Mouse (Mus musculus) MEL (cell line): ENCODE results near the gene Nup210l. TPM values are rescaled to one million over a fixed set of nuclear protein-coding genes. Genes with fewer than 3 reads are reported as not detected.
A peak's percentile ranks its signal among the peaks of the same experiment; 100 is the strongest.

Experiments used
- DNase-seq: peaks from one replicate; pipeline ENCODE4 v3.0.0; 2011; ENCODE audit warnings: low read depth, low spot score
- H3K27ac ChIP-seq: 2 replicates; pipeline ENCODE4 v1.5.1; 2012; ENCODE audit warnings: low read depth, mild to moderate bottlenecking, control low read depth, low read length, moderate library complexity; ENCODE audit not compliant: control insufficient read depth
- H3K27me3 ChIP-seq, 2 experiments: fragments of 150-350 bp in 1 of 2; sonication (generic) in 1 of 2; 2 replicates each; pipeline ENCODE4 v1.6.1; 2012; ENCODE audit warnings: low read length in 2 of 2, mild to moderate bottlenecking in 2 of 2, improper control_type of control experiment in 1 of 2, moderate library complexity in 1 of 2; ENCODE audit not compliant: insufficient read depth in 2 of 2, control insufficient read depth in 1 of 2
- H3K36me3 ChIP-seq, 2 experiments: 2 replicates each; pipeline ENCODE4 v1.6.1; 2012 to 2014; ENCODE audit warnings: low read length in 2 of 2, improper control_type of control experiment in 1 of 2, inconsistent platforms in 1 of 2, mild to moderate bottlenecking in 1 of 2; ENCODE audit not compliant: insufficient read depth in 2 of 2, control insufficient read depth in 1 of 2
- H3K4me1 ChIP-seq, 2 experiments: fragments of 150-350 bp in 1 of 2; sonication (generic) in 1 of 2; 2 replicates each; pipeline ENCODE4 v1.6.1; 2012; ENCODE audit warnings: low read length in 2 of 2, improper control_type of control experiment in 1 of 2, mild to moderate bottlenecking in 1 of 2; ENCODE audit not compliant: insufficient read depth in 2 of 2, control insufficient read depth in 1 of 2
- H3K4me3 ChIP-seq, 2 experiments: fragments of 150-350 bp in 1 of 2; sonication (generic) in 1 of 2; 2 replicates each; pipeline ENCODE4 v1.5.1; 2012; ENCODE audit warnings: low read depth in 2 of 2, low read length in 2 of 2, mild to moderate bottlenecking in 2 of 2, moderate library complexity in 2 of 2, control low read depth in 1 of 2, improper control_type of control experiment in 1 of 2; ENCODE audit not compliant: control insufficient read depth in 1 of 2, insufficient read depth in 1 of 2
- H3K79me2 ChIP-seq: 2 replicates; pipeline ENCODE4 v1.6.1; 2012; ENCODE audit warnings: mild to moderate bottlenecking, low read length, moderate library complexity; ENCODE audit not compliant: control insufficient read depth, poor library complexity, insufficient read depth
- H3K9ac ChIP-seq: 2 replicates; pipeline ENCODE4 v1.6.1; 2012; ENCODE audit warnings: low read depth, mild to moderate bottlenecking, control low read depth, low read length, moderate library complexity; ENCODE audit not compliant: control insufficient read depth, poor library complexity, severe bottlenecking
- H3K9me3 ChIP-seq: fragments of 150-350 bp; sonication (generic); replicated peaks from 2 replicates; pipeline ENCODE4 v1.6.1; 2012; ENCODE audit warnings: mild to moderate bottlenecking, low read length, improper control_type of control experiment, moderate library complexity; ENCODE audit not compliant: insufficient read depth
- CHD1 ChIP-seq: IDR thresholded peaks from 2 replicates; pipeline ENCODE4 v1.6.1; 2012; ENCODE audit warnings: low read depth, mild to moderate bottlenecking, inconsistent platforms, low read length, improper control_type of control experiment
- E2F4 ChIP-seq: IDR thresholded peaks from 2 replicates; pipeline ENCODE4 v1.6.1; 2011; ENCODE audit warnings: low read depth, low read length, improper control_type of control experiment, borderline replicate concordance
- GATA1 ChIP-seq: IDR thresholded peaks from 2 replicates; pipeline ENCODE4 v1.6.1; 2011; ENCODE audit warnings: low read depth, low read length, improper control_type of control experiment
- JUND ChIP-seq: IDR thresholded peaks from 2 replicates; pipeline ENCODE4 v1.6.1; 2011; ENCODE audit warnings: low read depth, mild to moderate bottlenecking, improper control_type of control experiment, low read length
- MAFK ChIP-seq: IDR thresholded peaks from 2 replicates; pipeline ENCODE4 v1.6.1; 2011; ENCODE audit warnings: low read depth, mild to moderate bottlenecking, low read length, improper control_type of control experiment, borderline replicate concordance
- MAX ChIP-seq: IDR thresholded peaks from 2 replicates; pipeline ENCODE4 v1.6.1; 2011; ENCODE audit warnings: low read length, improper control_type of control experiment
- MEF2A ChIP-seq: IDR thresholded peaks from 2 replicates; pipeline ENCODE4 v1.6.1; 2014; ENCODE audit warnings: low read depth, mild to moderate bottlenecking, inconsistent platforms, low read length, improper control_type of control experiment; ENCODE audit not compliant: poor library complexity, insufficient replicate concordance, severe bottlenecking; ENCODE audit errors: extremely low read depth
- MYC ChIP-seq: IDR thresholded peaks from 2 replicates; pipeline ENCODE4 v1.6.1; 2011; ENCODE audit warnings: low read depth, mild to moderate bottlenecking, low read length, improper control_type of control experiment, moderate library complexity
- NRF1 ChIP-seq: IDR thresholded peaks from 2 replicates; pipeline ENCODE4 v1.6.1; 2014; ENCODE audit warnings: low read depth, mild to moderate bottlenecking, inconsistent platforms, low read length, improper control_type of control experiment, moderate library complexity; ENCODE audit not compliant: poor library complexity, insufficient read depth, severe bottlenecking
- POLR2AphosphoS5 ChIP-seq: IDR thresholded peaks from 2 replicates; pipeline ENCODE4 v1.6.1; 2012; ENCODE audit warnings: low read depth, borderline replicate concordance, mild to moderate bottlenecking, inconsistent platforms, low read length, moderate library complexity, mixed read lengths
- RCOR1 ChIP-seq: IDR thresholded peaks from 2 replicates; pipeline ENCODE4 v1.6.1; 2012; ENCODE audit warnings: low read depth, mild to moderate bottlenecking, inconsistent platforms, low read length, improper control_type of control experiment
- SMC3 ChIP-seq: IDR thresholded peaks from 2 replicates; pipeline ENCODE4 v1.6.1; 2011; ENCODE audit warnings: low read depth, low read length, improper control_type of control experiment
- TAL1 ChIP-seq: IDR thresholded peaks from 2 replicates; pipeline ENCODE4 v1.6.1; 2012; ENCODE audit warnings: mild to moderate bottlenecking, inconsistent platforms, low read length, moderate library complexity, mixed read lengths
- TBP ChIP-seq: IDR thresholded peaks from 2 replicates; pipeline ENCODE4 v1.8.0; 2011; ENCODE audit warnings: low read depth, low read length, improper control_type of control experiment
- UBTF ChIP-seq: IDR thresholded peaks from 2 replicates; pipeline ENCODE4 v1.6.1; 2012; ENCODE audit warnings: low read depth, mild to moderate bottlenecking, inconsistent platforms, low read length, improper control_type of control experiment, moderate library complexity, borderline replicate concordance; ENCODE audit not compliant: insufficient read depth
- USF1 ChIP-seq: IDR thresholded peaks from 2 replicates; pipeline ENCODE4 v1.6.1; 2014; ENCODE audit warnings: low read depth, mild to moderate bottlenecking, inconsistent platforms, low read length, improper control_type of control experiment, moderate library complexity
- ZC3H11A ChIP-seq: IDR thresholded peaks from 2 replicates; pipeline ENCODE4 v1.6.1; 2012; ENCODE audit warnings: low read depth, mild to moderate bottlenecking, inconsistent platforms, low read length, improper control_type of control experiment
- polyA plus RNA-seq, 2 experiments: library from polyadenylated mRNA; stranded (reverse) in 1 of 2; unstranded in 1 of 2; fragments of >175 nt in 1 of 2; fragments of >200 nt in 1 of 2; gene quantifications; 2 replicates each; pipeline versions ENCODE4 v1.2.1 to v1.2.4; 2012; ENCODE audit warnings: low replicate concordance in 2 of 2, low read depth in 1 of 2; ENCODE audit not compliant: insufficient read length in 2 of 2, insufficient read depth in 1 of 2, missing spikeins in 1 of 2
- total RNA-seq: library from RNA; depleted of rRNA; stranded (reverse); fragments of 300-350 nt; gene quantifications from 2 replicates; pipeline ENCODE4 v1.2.3, GENCODE M21; 2012

The Nup210l gene
- total and polyA plus RNA-seq, 3 experiments: 0.54 to 0.65 TPM; not detected in 1

DNA sequence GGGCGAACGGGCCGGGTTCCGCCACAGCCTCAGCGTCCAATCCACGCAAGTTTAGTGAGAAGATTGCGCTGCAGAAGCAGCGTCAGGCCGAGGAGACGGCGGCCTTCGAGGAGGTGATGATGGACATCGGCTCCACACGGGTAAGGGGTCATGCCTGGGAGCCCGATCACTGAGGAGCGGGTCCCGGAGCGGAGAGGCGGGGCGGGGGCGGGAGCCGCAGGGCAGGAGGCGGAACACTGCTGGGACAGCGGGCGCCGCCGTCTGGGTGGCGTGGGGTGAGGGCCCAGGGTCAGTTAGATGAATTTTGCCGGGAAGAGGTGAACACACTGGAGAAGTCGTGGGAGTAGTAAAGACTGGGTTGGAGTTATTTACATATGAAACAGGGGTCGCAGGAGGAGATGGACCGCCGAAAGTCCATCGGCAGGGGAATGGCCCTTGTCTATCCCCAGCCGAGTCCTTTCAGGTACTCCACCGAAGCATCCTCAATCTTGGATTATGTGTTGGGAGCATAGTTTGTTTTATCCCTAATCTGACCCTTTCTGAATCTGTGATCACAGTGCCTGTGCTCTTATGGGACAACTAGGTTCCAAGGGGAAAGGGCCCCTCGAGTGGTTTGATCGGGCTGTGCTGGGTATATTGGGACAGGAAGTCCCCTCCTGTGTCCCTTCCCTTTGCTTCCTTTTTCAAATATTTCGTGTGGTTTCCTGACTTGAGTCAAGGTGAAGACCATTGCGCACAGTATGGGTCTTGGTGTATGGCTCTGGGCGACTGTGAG is 150.7 kb downstream of the Nup210l start (continued):
- TF ChIP-seq UBTF: no peak
- no peak for TF ChIP-seq TAL1
- no peak for TF ChIP-seq POLR2AphosphoS5
- no peak for TF ChIP-seq MEF2A
- TF ChIP-seq CHD1: peak; percentile 84; the same call in 1 of the 2 replicates
- TF ChIP-seq ZC3H11A: no peak
- TF ChIP-seq NRF1: no peak
- TF ChIP-seq MAFK: no peak
- TF ChIP-seq GATA1: no peak
- no peak for TF ChIP-seq JUND
- no peak for TF ChIP-seq SMC3
- 0 out of 2 replicates have a peak, but pooled peaks have one; percentile 38 for TF ChIP-seq E2F4
- no peak for TF ChIP-seq MYC

DNA sequence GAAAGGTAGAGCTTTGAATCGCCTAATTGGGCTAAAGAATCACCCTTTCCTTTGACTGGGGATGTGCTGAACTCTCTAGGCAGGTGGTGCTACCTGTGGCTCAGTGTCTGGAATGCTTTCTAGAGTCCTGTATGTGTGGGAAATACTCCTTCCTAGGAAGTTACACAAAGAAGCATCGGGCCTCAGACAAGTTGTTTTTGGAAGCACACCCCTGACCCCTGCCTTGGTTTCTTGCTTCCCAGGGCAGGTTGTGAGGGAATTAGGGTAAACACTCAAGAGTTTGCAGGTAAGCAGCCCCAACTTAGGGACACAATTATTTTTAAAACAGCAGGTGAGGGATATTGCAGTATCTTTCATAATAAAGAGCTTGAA is 151.2 kb downstream of the Nup210l start:
- DNase-seq: no peak
- H3K4me1 ChIP-seq: peaks cover 3 to 5% of the 10 kb centered on the region in 2 experiments; a peak in 3 of 4 replicates
- H3K27me3 ChIP-seq: no peaks in the 10 kb centered on the region
- no peak for TF ChIP-seq TBP
- no peak for TF ChIP-seq ZC3H11A
- TF ChIP-seq, all 39 proteins: peak for 0
- H3K4me3 ChIP-seq: peak overlapping the region; percentile 82 to 99
- H3K9ac ChIP-seq: peak overlapping the region; percentile 81
- H3K79me2 ChIP-seq: peaks cover 22% of the 10 kb centered on the region
- H3K9me3 ChIP-seq: no peaks in the 10 kb centered on the region
- H3K36me3 ChIP-seq: peaks cover 5 to 9% of the 10 kb centered on the region in 2 experiments
- H3K27ac ChIP-seq: no peak overlapping the region; the same call in 1 of the 2 replicates

- Histone ChIP-seq H3K4me3 (no peak overlapping the region), H3K9me3 (no peaks in the 10 kb centered on the region), H3K79me2 (peaks cover 22% of the 10 kb centered on the region), H3K9ac (no peak overlapping the region), H3K27me3 (no peaks in the 10 kb centered on the region), H3K36me3 (peaks cover 5 to 11% of the 10 kb centered on the region in 2 experiments), H3K27ac (no peak overlapping the region), H3K4me1 (peaks cover 3 to 5% of the 10 kb centered on the region in 2 experiments; a peak in 3 of 4 replicates)
- no peak for DNase-seq
- TF ChIP-seq RCOR1 (no peak), JUND (no peak), USF1 (no peak), MEF2A (no peak), MAX (no peak)
- TF ChIP-seq, all 39 proteins: peak for 0
Observed at GRCm38 (mm10) chr3:90255784-90256353, 151.9 kb downstream of the Nup210l start.
